Mouse (Mus musculus): ENCODE measurements at regions not wholly inside any gene's neighbourhood (a gene's known extent, or its start where the extent isn't known, plus 50 kb on each side); places are given as distances from the start of the nearest gene placed in this dataset.

DNA sequence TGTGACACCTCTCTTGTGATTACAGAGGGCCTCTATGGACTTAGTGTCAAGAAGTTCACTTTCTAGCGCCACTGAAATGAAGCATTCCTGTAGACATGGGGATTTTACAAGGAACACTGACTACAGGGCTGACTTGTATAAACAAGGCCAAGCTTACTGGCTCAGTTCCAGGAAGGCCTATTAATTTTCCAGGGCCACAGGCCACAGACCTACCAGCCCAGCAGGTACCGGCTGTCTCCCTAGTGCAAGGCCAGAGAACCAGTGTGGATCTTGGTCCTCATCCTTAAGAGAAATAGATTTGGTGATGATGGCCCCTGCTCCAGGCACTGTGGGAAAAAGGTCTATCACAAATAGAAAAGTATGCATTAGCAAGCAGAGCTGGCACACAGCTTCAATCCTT, 359.4 kb downstream of the Hs3st3b1 start:
- ATAC-seq (ENCODE audit: low FRiP score, low read depth) = no peak
- Histone ChIP-seq H3K4me3 (no peak overlapping the region), H3K27ac (replicated peaks) (no peak overlapping the region), H3K4me2 (replicated peaks) (no peak overlapping the region), H3K9me3 (no peaks in the 10 kb centered on the region), H3K36me3 (no peaks in the 10 kb centered on the region), H3K9ac (replicated peaks) (no peak overlapping the region), H3K4me1 (0 out of 2 replicates have a peak, but pooled peaks cover 7% of the 10 kb centered on the region), H3K27me3 (peaks cover 8% of the 10 kb centered on the region; the same call in 1 of the 2 replicates)
- WGBS = 67% methylated on average over 2 of the region's 2 CpGs

DNA sequence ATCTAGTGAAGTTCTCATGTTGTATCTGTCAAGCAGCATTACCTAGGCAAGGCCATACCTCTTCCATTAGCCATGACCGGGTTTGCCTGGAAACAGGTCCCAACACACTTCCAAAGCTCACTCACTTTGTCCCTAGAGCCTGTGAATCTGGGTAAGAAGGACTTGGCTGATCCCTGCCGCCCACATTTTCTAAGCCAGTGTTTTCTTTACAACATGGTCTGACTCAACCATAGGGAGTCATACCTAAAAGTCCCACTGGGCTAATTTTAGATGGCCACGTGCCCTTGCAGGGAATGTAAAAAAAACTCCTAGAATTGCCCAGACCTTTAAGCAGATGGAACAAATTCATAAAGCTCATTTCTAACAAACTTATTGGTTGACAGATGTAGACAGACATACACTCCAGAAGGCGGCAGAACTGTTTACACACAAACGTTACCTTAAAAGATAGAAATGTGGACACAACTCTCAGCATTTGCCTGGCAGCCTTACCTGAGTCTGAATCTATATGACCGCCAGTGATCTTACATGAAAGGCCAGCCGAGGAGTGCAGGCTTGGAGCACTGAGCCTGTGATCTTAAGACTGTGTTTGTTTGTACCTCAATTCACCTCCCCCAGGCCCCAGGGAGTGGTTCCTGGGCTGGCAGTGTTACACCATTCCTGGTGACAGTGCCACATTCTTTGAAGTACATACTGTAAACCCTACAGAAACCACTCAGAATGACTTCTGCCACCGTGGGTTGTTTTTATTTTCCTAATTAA, 356.4 kb downstream of the Hs3st3b1 start:
- Histone ChIP-seq H3K27ac (replicated peaks) (no peak overlapping the region), H3K4me3 (no peak overlapping the region), H3K27me3 (peaks cover 8% of the 10 kb centered on the region; the same call in 1 of the 2 replicates), H3K9ac (replicated peaks) (no peak overlapping the region), H3K4me2 (replicated peaks) (no peak overlapping the region), H3K9me3 (no peaks in the 10 kb centered on the region), H3K36me3 (no peaks in the 10 kb centered on the region), H3K4me1 (0 out of 2 replicates have a peak, but pooled peaks cover 4% of the 10 kb centered on the region)
- ATAC-seq (ENCODE audit: low FRiP score, low read depth) = no peak
- 77% methylated on average over 8 of the region's 8 CpGs for WGBS

DNA sequence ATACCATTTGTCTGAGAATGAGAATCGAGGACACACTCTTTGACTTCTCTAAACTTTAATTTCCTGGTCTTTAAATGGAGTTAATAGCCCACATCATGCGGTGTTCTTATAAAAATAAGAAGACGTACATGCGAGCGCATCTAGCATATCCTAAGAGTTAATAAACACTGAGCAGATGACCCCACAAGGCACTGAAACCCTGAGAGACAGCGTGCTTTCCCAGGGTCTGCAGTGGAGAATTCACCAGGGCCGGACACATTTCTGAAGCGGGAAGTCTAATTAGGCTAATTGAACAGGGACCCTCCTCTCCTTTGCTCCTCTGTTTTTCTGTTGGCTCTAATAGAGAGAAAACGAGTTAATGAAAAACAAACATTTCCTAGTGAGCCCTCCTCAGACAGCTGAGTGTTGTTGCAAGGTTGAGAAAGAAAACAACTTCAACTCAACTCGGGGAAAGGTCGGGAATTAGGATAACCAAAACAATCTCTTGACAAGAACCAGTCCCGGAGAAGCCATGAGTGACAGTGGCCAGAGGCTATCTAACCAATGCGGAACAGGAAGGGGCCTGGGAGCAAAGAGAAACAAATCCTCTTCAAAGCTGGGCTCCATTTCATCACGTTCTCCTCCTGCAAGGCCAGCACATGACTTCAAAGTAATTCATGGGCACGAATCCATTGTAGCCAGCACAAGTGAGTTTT, 352.2 kb downstream of the Hs3st3b1 start:
- no peaks in the 10 kb centered on the region; the same call in 1 of the 2 replicates for H3K27me3 ChIP-seq
- no peaks in the 10 kb centered on the region for H3K9me3 ChIP-seq
- H3K4me1 ChIP-seq = no peaks in the 10 kb centered on the region
- ATAC-seq (ENCODE audit: low FRiP score, low read depth) = no peak
- H3K27ac ChIP-seq (replicated peaks) = no peak overlapping the region
- no peaks in the 10 kb centered on the region for H3K36me3 ChIP-seq
- H3K9ac ChIP-seq (replicated peaks) = no peak overlapping the region
- no peak overlapping the region for H3K4me2 ChIP-seq (replicated peaks)
- WGBS = 72% methylated on average over 15 of the region's 15 CpGs
- no peak overlapping the region for H3K4me3 ChIP-seq

DNA sequence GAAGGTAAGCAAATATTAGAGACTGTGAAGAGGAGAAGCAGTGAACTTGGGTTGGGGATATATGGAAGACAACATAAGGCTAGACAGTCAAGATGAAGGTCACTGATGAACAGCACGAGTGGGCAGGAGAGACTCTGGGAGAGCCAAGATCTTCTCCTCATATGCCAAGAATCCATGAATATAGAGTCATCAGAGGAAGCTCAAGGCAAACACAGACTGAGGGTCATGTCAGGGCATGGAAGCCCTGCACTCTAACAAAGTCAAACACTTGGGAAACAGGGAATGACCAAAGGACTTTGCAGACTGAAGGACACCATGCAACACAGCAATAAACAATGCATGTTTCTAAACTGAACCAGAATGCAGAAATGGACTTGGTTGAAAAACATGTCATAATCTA, 351.4 kb downstream of the Hs3st3b1 start:
- ATAC-seq (ENCODE audit: low FRiP score, low read depth) = no peak
- H3K27ac ChIP-seq (replicated peaks) = no peak overlapping the region
- 79% methylated on average over 1 of the region's 1 CpGs for WGBS
- no peak overlapping the region for H3K4me2 ChIP-seq (replicated peaks)
- H3K4me3 ChIP-seq = no peak overlapping the region
- no peaks in the 10 kb centered on the region for H3K9me3 ChIP-seq
- H3K4me1 ChIP-seq = no peaks in the 10 kb centered on the region
- no peak overlapping the region for H3K9ac ChIP-seq (replicated peaks)
- no peaks in the 10 kb centered on the region for H3K36me3 ChIP-seq
- no peaks in the 10 kb centered on the region; the same call in 1 of the 2 replicates for H3K27me3 ChIP-seq

DNA sequence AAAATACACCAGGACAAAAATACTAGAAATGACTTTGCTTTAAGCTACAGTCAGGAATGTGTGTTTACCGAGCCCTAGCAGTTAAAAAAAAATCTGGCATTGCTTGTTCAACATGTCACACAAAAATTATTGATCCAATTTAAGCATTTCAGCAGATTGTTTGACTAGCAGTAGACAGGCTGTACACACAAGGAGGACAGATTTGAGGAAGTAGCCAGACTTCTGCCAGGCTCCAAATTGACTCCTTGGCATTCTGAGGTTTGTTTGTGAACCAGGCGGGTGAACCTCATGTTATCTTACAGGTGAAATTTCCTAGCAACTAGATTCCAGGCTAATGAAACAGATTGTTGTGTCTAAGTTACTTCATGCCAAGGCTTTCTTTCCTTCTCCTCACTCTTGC, 348.8 kb downstream of the Hs3st3b1 start:
- H3K4me3 ChIP-seq = no peak overlapping the region
- no peaks in the 10 kb centered on the region for H3K36me3 ChIP-seq
- no peak overlapping the region for H3K27ac ChIP-seq (replicated peaks)
- H3K4me1 ChIP-seq = no peaks in the 10 kb centered on the region
- 84% methylated on average over 2 of the region's 2 CpGs for WGBS
- H3K4me2 ChIP-seq (replicated peaks) = no peak overlapping the region
- no peak overlapping the region for H3K9ac ChIP-seq (replicated peaks)
- no peak for ATAC-seq (ENCODE audit: low FRiP score, low read depth)
- no peaks in the 10 kb centered on the region; the same call in 1 of the 2 replicates for H3K27me3 ChIP-seq
- no peaks in the 10 kb centered on the region for H3K9me3 ChIP-seq

DNA sequence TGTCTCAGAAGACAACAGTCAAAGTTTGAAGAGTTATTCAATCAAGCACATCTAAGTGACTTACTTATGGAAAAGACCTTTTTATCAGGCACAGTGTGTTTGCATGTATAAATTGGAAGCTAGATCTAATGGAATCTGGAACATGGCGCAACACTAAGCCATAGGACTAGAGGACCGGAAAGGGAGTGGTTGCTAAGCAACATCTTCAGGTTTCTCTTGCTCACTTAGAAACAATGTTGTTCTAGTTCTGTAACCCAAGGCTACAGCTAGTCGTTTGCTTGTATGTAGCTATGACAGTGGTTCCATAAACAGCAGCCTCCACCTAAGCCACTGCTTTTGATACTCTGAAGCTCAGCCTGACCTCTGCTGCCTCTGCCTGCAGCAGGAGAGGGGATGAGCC, 338.8 kb downstream of the Hs3st3b1 start:
- ATAC-seq (ENCODE audit: low FRiP score, low read depth) = no peak
- H3K4me3 ChIP-seq = no peak overlapping the region
- 75% methylated on average over 3 of the region's 3 CpGs for WGBS
- H3K9me3 ChIP-seq = no peaks in the 10 kb centered on the region
- no peak overlapping the region for H3K27ac ChIP-seq (replicated peaks)
- H3K4me2 ChIP-seq (replicated peaks) = no peak overlapping the region
- H3K36me3 ChIP-seq = no peaks in the 10 kb centered on the region
- H3K27me3 ChIP-seq = no peaks in the 10 kb centered on the region
- no peak overlapping the region for H3K9ac ChIP-seq (replicated peaks)
- H3K4me1 ChIP-seq = no peaks in the 10 kb centered on the region

DNA sequence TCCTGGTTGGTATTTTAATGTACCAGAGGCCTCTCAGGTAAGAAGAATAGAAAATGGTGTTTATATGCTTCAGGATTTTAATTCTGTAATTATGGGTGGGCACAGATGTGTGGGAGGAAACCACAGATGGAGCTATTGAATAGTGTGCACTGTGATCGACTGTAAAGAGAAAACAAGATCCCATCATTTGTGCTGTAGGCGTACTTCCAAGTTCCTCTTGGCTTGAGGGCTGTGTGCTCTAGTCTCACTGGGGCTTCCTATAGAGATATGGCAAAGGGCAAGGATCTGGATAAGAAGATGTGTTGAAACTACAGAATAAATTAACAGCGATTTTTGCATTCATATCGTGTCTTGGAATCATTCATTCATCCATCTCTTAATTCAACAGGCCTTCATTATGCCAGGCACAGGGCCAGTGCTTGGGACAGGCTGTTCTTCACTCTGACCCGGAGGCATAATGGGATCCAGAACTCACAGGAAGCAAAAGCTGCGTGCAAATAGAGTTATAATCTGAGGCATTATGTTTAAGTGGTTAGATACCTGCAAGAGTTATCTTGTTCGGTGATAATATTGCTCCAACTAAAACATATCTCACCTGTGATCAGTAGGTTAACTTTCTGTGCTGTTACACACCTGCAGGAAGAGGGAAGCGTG, 336.7 kb downstream of the Hs3st3b1 start:
- H3K9me3 ChIP-seq = no peaks in the 10 kb centered on the region
- WGBS = 88% methylated on average over 8 of the region's 8 CpGs
- H3K4me3 ChIP-seq = no peak overlapping the region
- H3K27me3 ChIP-seq = no peaks in the 10 kb centered on the region
- H3K36me3 ChIP-seq = no peaks in the 10 kb centered on the region
- no peak overlapping the region for H3K9ac ChIP-seq (replicated peaks)
- no peaks in the 10 kb centered on the region for H3K4me1 ChIP-seq
- no peak overlapping the region for H3K4me2 ChIP-seq (replicated peaks)
- no peak for ATAC-seq (ENCODE audit: low FRiP score, low read depth)
- no peak overlapping the region for H3K27ac ChIP-seq (replicated peaks)

DNA sequence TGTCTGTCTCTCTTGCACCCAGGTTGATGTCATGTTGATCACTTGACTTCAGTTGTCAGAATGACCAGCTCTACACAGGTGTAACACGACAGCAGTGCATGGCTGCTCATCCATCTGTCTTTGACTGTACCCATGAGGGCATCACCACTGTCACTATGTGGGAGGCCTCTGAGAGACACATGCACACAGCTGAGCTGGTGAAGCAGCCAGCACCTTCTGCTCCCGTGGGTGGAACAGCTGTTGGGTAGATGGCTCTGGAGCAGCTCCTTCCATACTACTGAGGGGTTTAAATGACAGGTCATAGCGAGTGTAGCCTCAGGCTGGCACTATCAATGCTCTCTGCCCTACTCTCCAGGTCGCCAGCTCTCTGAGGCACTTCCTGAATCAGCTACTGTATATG, 301.9 kb downstream of the Hs3st3b1 start:
- ATAC-seq (ENCODE audit: low FRiP score, low read depth) = no peak

DNA sequence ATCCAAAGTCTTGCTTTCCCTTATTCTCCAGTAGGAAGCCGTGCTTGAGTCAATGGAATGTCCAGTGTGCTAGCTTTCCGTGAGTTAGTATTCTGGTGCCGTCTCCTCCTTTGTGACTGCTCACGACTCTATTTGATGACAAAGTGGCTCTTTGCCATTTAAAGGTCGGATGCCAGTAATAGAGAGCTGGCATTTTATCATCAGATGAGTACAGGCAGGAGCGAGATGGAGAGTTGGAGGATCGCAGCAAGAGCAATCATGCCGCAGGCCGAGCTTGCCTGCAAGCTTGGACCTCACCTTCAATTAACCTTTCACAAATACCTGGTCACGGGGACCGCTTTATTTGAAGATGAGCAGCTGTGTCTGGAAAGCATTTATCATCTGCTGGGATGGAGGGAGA, 291.8 kb downstream of the Hs3st3b1 start:
- H3K36me3 ChIP-seq = no peaks in the 10 kb centered on the region
- H3K4me2 ChIP-seq (replicated peaks) = no peak overlapping the region
- H3K4me1 ChIP-seq = 0 out of 2 replicates have a peak, but pooled peaks cover 2% of the 10 kb centered on the region
- H3K9ac ChIP-seq (replicated peaks) = no peak overlapping the region
- no peaks in the 10 kb centered on the region for H3K9me3 ChIP-seq
- H3K27me3 ChIP-seq = peaks cover 9% of the 10 kb centered on the region
- 67% methylated on average over 11 of the region's 11 CpGs for WGBS
- H3K27ac ChIP-seq (replicated peaks) = no peak overlapping the region
- no peak overlapping the region for H3K4me3 ChIP-seq
- no peak for ATAC-seq (ENCODE audit: low FRiP score, low read depth)

More for the DNA sequence above, 301.9 kb downstream of the Hs3st3b1 start:
- Histone ChIP-seq H3K36me3 (no peaks in the 10 kb centered on the region), H3K27ac (replicated peaks) (no peak overlapping the region), H3K9ac (replicated peaks) (no peak overlapping the region), H3K9me3 (no peaks in the 10 kb centered on the region), H3K4me3 (no peak overlapping the region), H3K27me3 (no peaks in the 10 kb centered on the region), H3K4me2 (replicated peaks) (no peak overlapping the region), H3K4me1 (no peaks in the 10 kb centered on the region)
- WGBS = 83% methylated on average over 4 of the region's 4 CpGs

DNA sequence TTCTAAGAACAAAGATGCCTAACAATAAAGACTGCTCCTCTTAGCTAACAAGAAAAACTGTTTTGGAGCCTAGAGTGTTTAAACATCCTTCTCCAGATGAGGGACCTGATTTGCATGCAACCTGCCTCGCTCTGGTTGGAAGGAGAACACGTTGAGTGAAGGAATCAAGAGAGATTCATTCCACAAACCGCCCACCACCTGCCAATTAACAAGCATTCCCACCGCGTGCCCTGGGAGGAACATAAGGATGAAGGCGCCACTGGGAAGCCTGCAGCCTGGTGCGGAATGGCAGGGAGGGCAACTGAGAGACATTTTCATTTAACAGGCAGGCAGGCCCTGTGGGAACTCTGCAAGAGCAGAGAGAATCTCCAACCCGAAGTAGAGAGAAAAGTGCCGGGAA, 265.0 kb downstream of the Hs3st3b1 start:
- WGBS = 87% methylated on average over 9 of the region's 9 CpGs
- Histone ChIP-seq H3K4me3 (no peak overlapping the region), H3K36me3 (no peaks in the 10 kb centered on the region), H3K27me3 (no peaks in the 10 kb centered on the region), H3K4me1 (no peaks in the 10 kb centered on the region), H3K9ac (replicated peaks) (no peak overlapping the region), H3K27ac (replicated peaks) (no peak overlapping the region), H3K4me2 (replicated peaks) (no peak overlapping the region), H3K9me3 (no peaks in the 10 kb centered on the region)
- ATAC-seq (ENCODE audit: low FRiP score, low read depth) = no peak

DNA sequence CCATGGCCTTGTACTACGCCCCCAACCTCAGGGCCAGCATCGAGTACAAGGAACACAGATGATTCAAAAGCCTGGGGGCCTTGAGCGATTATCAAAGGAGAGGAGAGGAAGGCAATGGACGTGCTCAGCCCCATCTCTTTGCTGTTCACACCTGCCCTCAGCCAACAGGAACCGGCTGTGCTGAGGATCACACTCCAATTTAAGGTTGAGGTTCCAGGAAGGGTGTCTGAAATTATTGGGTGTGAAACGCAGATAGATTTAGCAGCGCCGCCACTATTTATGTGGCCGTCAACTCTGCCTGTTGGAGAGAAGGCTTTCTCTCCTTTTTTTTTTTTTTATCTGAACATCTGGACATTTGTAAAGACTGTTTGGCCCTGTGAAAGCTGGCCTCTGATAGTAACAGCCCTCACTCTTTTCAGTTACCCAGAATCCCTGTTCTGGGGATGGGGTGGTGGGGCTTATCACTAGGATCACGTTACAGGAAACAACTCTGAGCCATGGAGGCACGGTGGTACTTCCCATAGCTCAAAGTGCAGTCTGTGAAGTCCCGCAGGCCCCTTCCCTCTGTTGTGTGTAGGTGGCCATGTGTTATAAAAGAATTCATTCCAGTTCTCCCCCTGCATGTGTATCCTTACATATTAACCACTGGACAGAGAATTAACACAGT, 256.7 kb downstream of the Hs3st3b1 start:
- WGBS = 88% methylated on average over 12 of the region's 12 CpGs
- Histone ChIP-seq H3K36me3 (no peaks in the 10 kb centered on the region), H3K9me3 (no peaks in the 10 kb centered on the region), H3K27me3 (no peaks in the 10 kb centered on the region), H3K9ac (replicated peaks) (no peak overlapping the region), H3K4me1 (no peaks in the 10 kb centered on the region; the same call in 1 of the 2 replicates), H3K27ac (replicated peaks) (no peak overlapping the region), H3K4me3 (no peak overlapping the region), H3K4me2 (replicated peaks) (no peak overlapping the region)
- ATAC-seq (ENCODE audit: low FRiP score, low read depth) = no peak

DNA sequence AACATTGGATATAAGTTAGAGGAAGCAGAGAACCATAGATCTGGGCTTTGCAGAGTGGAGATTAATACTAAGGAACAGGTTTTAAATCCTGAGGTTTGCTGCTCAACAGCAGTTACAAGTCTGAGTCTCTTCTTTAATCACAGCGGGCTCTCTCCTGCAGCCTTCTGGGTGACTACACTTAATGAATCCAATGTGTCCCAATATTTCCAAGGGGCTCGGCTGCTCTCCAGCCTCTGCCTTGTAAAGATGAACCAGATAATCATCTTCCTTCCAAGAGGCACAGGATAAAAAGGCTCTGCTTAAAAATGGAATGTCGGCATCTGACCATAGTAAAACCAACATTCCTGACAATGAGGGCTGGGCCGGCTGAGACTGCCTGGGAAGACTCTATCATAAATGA, 251.6 kb downstream of the Hs3st3b1 start:
- WGBS = 50% methylated on average over 4 of the region's 4 CpGs
- ATAC-seq (ENCODE audit: low FRiP score, low read depth) = no peak
- Histone ChIP-seq H3K27ac (replicated peaks) (no peak overlapping the region), H3K4me3 (no peak overlapping the region), H3K4me1 (no peaks in the 10 kb centered on the region; the same call in 1 of the 2 replicates), H3K36me3 (no peaks in the 10 kb centered on the region), H3K9ac (replicated peaks) (no peak overlapping the region), H3K9me3 (no peaks in the 10 kb centered on the region), H3K4me2 (replicated peaks) (no peak overlapping the region), H3K27me3 (peaks cover under 1% of the 10 kb centered on the region; the same call in 1 of the 2 replicates)
